Mouse (Mus musculus): ENCODE results near the gene Ndufa4l2. TPM values are rescaled to one million over a fixed set of nuclear protein-coding genes. Genes with fewer than 3 reads are reported as not detected.

Gene Ndufa4l2
- polyA plus RNA-seq (2015; fragmentation: Nextera tagmentation; extraction: Ambion mirVana): 19.9 and 21.9 TPM in 2 replicates

GRCm38 (mm10) chr10:127514764-127515163 is at the start of gene Ndufa4l2:
Gene Ndufa4l2, plus strand, starts transcription at chr10:127514967.
- no peak for ATAC-seq
- H3K9me3 ChIP-seq (ENCODE audit: control insufficient read depth): no peaks in the 10 kb centered on the region
- H3K4me3 ChIP-seq (ENCODE audit: low read depth, low read length): peak within 1 kb of the TSS; percentile 53; the same call in 1 of the 2 replicates
- peaks cover 40% of the 10 kb centered on the region for H3K27me3 ChIP-seq (replicated peaks; ENCODE audit: control insufficient read depth, insufficient read depth, low read length)
- H3K27ac ChIP-seq (ENCODE audit: low read depth, low read length): no peak within 1 kb of the TSS
- H3K9ac ChIP-seq (ENCODE audit: low read depth, low read length): no peak within 1 kb of the TSS
- WGBS: 34% methylated on average over 6 of the region's 6 CpGs
- no peak for TF ChIP-seq CTCF (IDR thresholded peaks at IDR 0.05; ENCODE audit: low read depth)
- H3K4me1 ChIP-seq (replicated peaks; ENCODE audit: control insufficient read depth, insufficient read depth, low read length): peaks cover 22% of the 10 kb centered on the region; the same call in 1 of the 2 replicates
- peak within 1 kb of the TSS; percentile 96 for H3K4me2 ChIP-seq (replicated peaks; ENCODE audit: low read depth)
- H3K36me3 ChIP-seq (ENCODE audit: control insufficient read depth, insufficient read depth): peaks cover 18% of the 10 kb centered on the region

- 72% methylated on average over 15 of the region's 15 CpGs for WGBS
- no peak overlapping the region for H3K4me2 ChIP-seq (replicated peaks; ENCODE audit: low read depth)
- no peak for ATAC-seq
- H3K27ac ChIP-seq (ENCODE audit: low read depth, low read length): no peak overlapping the region
- no peaks in the 10 kb centered on the region for H3K4me1 ChIP-seq (replicated peaks; ENCODE audit: control insufficient read depth, insufficient read depth, low read length)
- H3K36me3 ChIP-seq (ENCODE audit: control insufficient read depth, insufficient read depth): peaks cover 38% of the 10 kb centered on the region
- no peak overlapping the region for H3K9ac ChIP-seq (ENCODE audit: low read depth, low read length)
- no peaks in the 10 kb centered on the region for H3K9me3 ChIP-seq (ENCODE audit: control insufficient read depth)
- no peak overlapping the region for H3K4me3 ChIP-seq (ENCODE audit: low read depth, low read length)
- no peaks in the 10 kb centered on the region for H3K27me3 ChIP-seq (replicated peaks; ENCODE audit: control insufficient read depth, insufficient read depth, low read length)
- no peak for TF ChIP-seq CTCF (IDR thresholded peaks at IDR 0.05; ENCODE audit: low read depth)
Measured at GRCm38 (mm10) chr10:127471281-127471988, 43.3 kb upstream of the Ndufa4l2 start.

- Histone ChIP-seq H3K4me1 (replicated peaks; ENCODE audit: control insufficient read depth, insufficient read depth, low read length) (no peaks in the 10 kb centered on the region), H3K4me3 (ENCODE audit: low read depth, low read length) (no peak overlapping the region), H3K9me3 (ENCODE audit: control insufficient read depth) (no peaks in the 10 kb centered on the region), H3K27ac (ENCODE audit: low read depth, low read length) (no peak overlapping the region), H3K4me2 (replicated peaks; ENCODE audit: low read depth) (no peak overlapping the region), H3K36me3 (ENCODE audit: control insufficient read depth, insufficient read depth) (peaks cover 45% of the 10 kb centered on the region), H3K9ac (ENCODE audit: low read depth, low read length) (no peak overlapping the region), H3K27me3 (replicated peaks; ENCODE audit: control insufficient read depth, insufficient read depth, low read length) (no peaks in the 10 kb centered on the region)
- TF ChIP-seq CTCF (IDR thresholded peaks at IDR 0.05; ENCODE audit: low read depth): no peak
- WGBS: 90% methylated on average over 9 of the region's 9 CpGs
- ATAC-seq: no peak
Measured at GRCm38 (mm10) chr10:127472722-127473121, 42.0 kb upstream of the Ndufa4l2 start.

GRCm38 (mm10) chr10:127475175-127475574 is 39.6 kb upstream of the Ndufa4l2 start:
- Histone ChIP-seq H3K27me3 (replicated peaks; ENCODE audit: control insufficient read depth, insufficient read depth, low read length) (no peaks in the 10 kb centered on the region), H3K4me1 (replicated peaks; ENCODE audit: control insufficient read depth, insufficient read depth, low read length) (no peaks in the 10 kb centered on the region), H3K27ac (ENCODE audit: low read depth, low read length) (no peak overlapping the region), H3K9me3 (ENCODE audit: control insufficient read depth) (no peaks in the 10 kb centered on the region), H3K9ac (ENCODE audit: low read depth, low read length) (no peak overlapping the region), H3K4me2 (replicated peaks; ENCODE audit: low read depth) (no peak overlapping the region), H3K4me3 (ENCODE audit: low read depth, low read length) (no peak overlapping the region), H3K36me3 (ENCODE audit: control insufficient read depth, insufficient read depth) (peaks cover 42% of the 10 kb centered on the region)
- WGBS: 98% methylated on average over 4 of the region's 4 CpGs
- no peak for ATAC-seq
- no peak for TF ChIP-seq CTCF (IDR thresholded peaks at IDR 0.05; ENCODE audit: low read depth)

- no peak overlapping the region for H3K4me3 ChIP-seq (ENCODE audit: low read depth, low read length)
- H3K36me3 ChIP-seq (ENCODE audit: control insufficient read depth, insufficient read depth): peaks cover 46% of the 10 kb centered on the region
- no peak overlapping the region for H3K4me2 ChIP-seq (replicated peaks; ENCODE audit: low read depth)
- no peak overlapping the region for H3K27ac ChIP-seq (ENCODE audit: low read depth, low read length)
- no peak for TF ChIP-seq CTCF (IDR thresholded peaks at IDR 0.05; ENCODE audit: low read depth)
- no peaks in the 10 kb centered on the region for H3K9me3 ChIP-seq (ENCODE audit: control insufficient read depth)
- no peak overlapping the region for H3K9ac ChIP-seq (ENCODE audit: low read depth, low read length)
- 79% methylated on average over 3 of the region's 3 CpGs for WGBS
- ATAC-seq: no peak
- no peaks in the 10 kb centered on the region for H3K27me3 ChIP-seq (replicated peaks; ENCODE audit: control insufficient read depth, insufficient read depth, low read length)
- H3K4me1 ChIP-seq (replicated peaks; ENCODE audit: control insufficient read depth, insufficient read depth, low read length): no peaks in the 10 kb centered on the region
Measured at GRCm38 (mm10) chr10:127476541-127476940, 38.2 kb upstream of the Ndufa4l2 start.

GRCm38 (mm10) chr10:127477301-127477700 is 37.5 kb upstream of the Ndufa4l2 start:
- H3K9me3 ChIP-seq (ENCODE audit: control insufficient read depth): no peaks in the 10 kb centered on the region
- H3K9ac ChIP-seq (ENCODE audit: low read depth, low read length): no peak overlapping the region
- no peak overlapping the region for H3K27ac ChIP-seq (ENCODE audit: low read depth, low read length)
- H3K4me1 ChIP-seq (replicated peaks; ENCODE audit: control insufficient read depth, insufficient read depth, low read length): no peaks in the 10 kb centered on the region
- no peaks in the 10 kb centered on the region for H3K27me3 ChIP-seq (replicated peaks; ENCODE audit: control insufficient read depth, insufficient read depth, low read length)
- no peak for TF ChIP-seq CTCF (IDR thresholded peaks at IDR 0.05; ENCODE audit: low read depth)
- H3K4me2 ChIP-seq (replicated peaks; ENCODE audit: low read depth): no peak overlapping the region
- ATAC-seq: no peak
- H3K36me3 ChIP-seq (ENCODE audit: control insufficient read depth, insufficient read depth): peaks cover 49% of the 10 kb centered on the region
- 86% methylated on average over 7 of the region's 7 CpGs for WGBS
- no peak overlapping the region for H3K4me3 ChIP-seq (ENCODE audit: low read depth, low read length)

Data from intestine, postnatal 0 days (tissue).